Mouse (Mus musculus) right cerebral cortex, postnatal 4 days (tissue): ENCODE results near the gene Trip11.
"Not testable (repeated sequence)": the region's sequence is repeated elsewhere in the genome, so short reads cannot be mapped to it uniquely, and the experiment has no call there.

ENCODE experiments used
- DNase-seq: peaks from one replicate; pipeline ENCODE4 v3.0.0-alpha.2; 2022

Trip11 gene

GRCm38 (mm10) chr12:101912626-101913490 is at the start of gene Trip11:
Gene Trip11 (minus strand): TSS chr12:101913267.
- DNase-seq = peak; percentile 87

- not testable (repeated sequence) for DNase-seq
Measured at GRCm38 (mm10) chr12:101958960-101959780, 46.1 kb upstream of the Trip11 start.

- DNase-seq = no peak
Measured at GRCm38 (mm10) chr12:101958556-101958955, 45.5 kb upstream of the Trip11 start.

GRCm38 (mm10) chr12:101957942-101958544 is 45.0 kb upstream of the Trip11 start, which contains the start of gene Atxn3:
Gene Atxn3 (minus strand): TSS chr12:101958246.
- peak; percentile 97 for DNase-seq

GRCm38 (mm10) chr12:101957079-101957941 is 44.2 kb upstream of the Trip11 start:
- no peak for DNase-seq

- DNase-seq = not testable (repeated sequence)
Measured at GRCm38 (mm10) chr12:101955821-101956220, 42.8 kb upstream of the Trip11 start.

- no peak for DNase-seq
Measured at GRCm38 (mm10) chr12:101948801-101949200, 35.7 kb upstream of the Trip11 start.

- no peak for DNase-seq
Measured at GRCm38 (mm10) chr12:101947986-101948385, 34.9 kb upstream of the Trip11 start.

GRCm38 (mm10) chr12:101937572-101937971 is 24.5 kb upstream of the Trip11 start:
- no peak for DNase-seq

- no peak for DNase-seq
Measured at GRCm38 (mm10) chr12:101935223-101935622, 22.2 kb upstream of the Trip11 start.

- no peak for DNase-seq
Measured at GRCm38 (mm10) chr12:101928423-101928822, 15.4 kb upstream of the Trip11 start.

- DNase-seq = no peak
Measured at GRCm38 (mm10) chr12:101922313-101922712, 9.2 kb upstream of the Trip11 start.

- no peak for DNase-seq
Measured at GRCm38 (mm10) chr12:101919847-101920246, 6.8 kb upstream of the Trip11 start.

- DNase-seq = no peak
Measured at GRCm38 (mm10) chr12:101917165-101917564, 4.1 kb upstream of the Trip11 start.

- DNase-seq = no peak
Measured at GRCm38 (mm10) chr12:101911346-101911745, 1.7 kb downstream of the Trip11 start.

- DNase-seq = no peak
Measured at GRCm38 (mm10) chr12:101910360-101910759, 2.7 kb downstream of the Trip11 start.

GRCm38 (mm10) chr12:101905817-101906216 is 7.2 kb downstream of the Trip11 start:
- DNase-seq = no peak

GRCm38 (mm10) chr12:101904906-101905305 is 8.2 kb downstream of the Trip11 start:
- DNase-seq = no peak

GRCm38 (mm10) chr12:101904170-101904569 is 8.9 kb downstream of the Trip11 start:
- no peak for DNase-seq

GRCm38 (mm10) chr12:101899671-101900245 is 13.3 kb downstream of the Trip11 start:
- no peak for DNase-seq

- DNase-seq = no peak
Measured at GRCm38 (mm10) chr12:101898966-101899365, 14.1 kb downstream of the Trip11 start.

GRCm38 (mm10) chr12:101897113-101897512 is 16.0 kb downstream of the Trip11 start:
- no peak for DNase-seq
